Mouse (Mus musculus) urinary bladder, postnatal 36 days (tissue): ENCODE measurements around the gene Medag.

ENCODE experiments used
- DNase-seq, 2 experiments: peaks; one replicate each; pipeline ENCODE4 v3.0.0; 2022; ENCODE audit warnings: low spot score in 2 of 2, mixed read lengths in 1 of 2

Medag gene

DNA sequence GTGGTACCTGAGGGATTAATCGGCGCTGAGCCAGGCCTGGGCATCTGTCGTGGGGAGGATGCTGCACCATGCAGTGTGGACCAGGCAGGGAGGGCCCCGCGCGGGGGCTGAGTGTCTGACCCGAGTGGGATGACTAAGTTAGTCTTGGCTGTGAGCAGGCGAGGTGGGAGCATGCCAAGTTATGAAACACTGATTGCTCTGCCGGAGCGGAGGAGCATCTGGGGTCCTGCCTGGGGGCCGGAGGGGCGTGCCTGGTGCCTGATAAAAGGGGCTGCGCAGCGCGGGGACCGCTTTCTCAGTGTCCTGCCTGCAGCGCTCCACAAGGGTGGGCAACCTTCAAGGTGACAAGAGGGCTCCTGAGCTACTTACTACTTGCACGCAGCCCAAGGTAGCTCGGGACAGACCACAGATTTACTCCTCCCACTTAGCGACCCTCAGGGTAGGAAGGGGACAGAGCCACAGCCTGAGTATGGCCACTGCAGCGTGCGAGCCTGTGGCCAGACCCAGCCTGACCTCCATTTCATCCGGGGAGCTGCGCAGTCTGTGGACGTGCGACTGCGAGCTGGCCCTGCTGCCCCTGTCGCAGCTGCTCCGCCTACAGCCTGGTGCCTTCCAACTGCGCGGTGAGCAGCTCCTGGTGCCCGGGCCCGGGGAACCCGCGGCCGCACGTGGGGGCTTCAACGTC is at the start of gene Medag:
Medag (plus strand) TSS at position 241 of the 685 bp plus-strand sequence.
- peak; percentile 73 to 89 for DNase-seq

DNA sequence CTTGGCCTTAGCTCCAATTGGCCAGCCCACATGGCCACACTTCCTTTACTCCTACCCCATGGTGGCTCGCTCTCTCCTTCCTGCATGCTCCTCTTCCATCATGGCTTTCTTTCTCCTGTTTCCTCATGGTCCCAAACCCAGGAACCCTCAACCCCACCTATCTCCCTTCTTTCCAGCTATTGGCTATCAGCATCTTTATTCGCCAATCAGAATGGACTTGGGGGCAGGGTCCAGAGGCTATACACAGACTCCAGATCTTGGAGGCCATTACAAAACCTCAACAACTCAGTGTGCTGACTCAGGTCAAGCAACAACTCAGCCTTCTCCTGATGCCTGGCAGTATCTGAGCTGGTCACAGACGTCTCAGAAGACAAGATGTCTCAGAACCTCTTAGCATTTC is 48.9 kb upstream of the Medag start:
- DNase-seq, result no peak

DNA sequence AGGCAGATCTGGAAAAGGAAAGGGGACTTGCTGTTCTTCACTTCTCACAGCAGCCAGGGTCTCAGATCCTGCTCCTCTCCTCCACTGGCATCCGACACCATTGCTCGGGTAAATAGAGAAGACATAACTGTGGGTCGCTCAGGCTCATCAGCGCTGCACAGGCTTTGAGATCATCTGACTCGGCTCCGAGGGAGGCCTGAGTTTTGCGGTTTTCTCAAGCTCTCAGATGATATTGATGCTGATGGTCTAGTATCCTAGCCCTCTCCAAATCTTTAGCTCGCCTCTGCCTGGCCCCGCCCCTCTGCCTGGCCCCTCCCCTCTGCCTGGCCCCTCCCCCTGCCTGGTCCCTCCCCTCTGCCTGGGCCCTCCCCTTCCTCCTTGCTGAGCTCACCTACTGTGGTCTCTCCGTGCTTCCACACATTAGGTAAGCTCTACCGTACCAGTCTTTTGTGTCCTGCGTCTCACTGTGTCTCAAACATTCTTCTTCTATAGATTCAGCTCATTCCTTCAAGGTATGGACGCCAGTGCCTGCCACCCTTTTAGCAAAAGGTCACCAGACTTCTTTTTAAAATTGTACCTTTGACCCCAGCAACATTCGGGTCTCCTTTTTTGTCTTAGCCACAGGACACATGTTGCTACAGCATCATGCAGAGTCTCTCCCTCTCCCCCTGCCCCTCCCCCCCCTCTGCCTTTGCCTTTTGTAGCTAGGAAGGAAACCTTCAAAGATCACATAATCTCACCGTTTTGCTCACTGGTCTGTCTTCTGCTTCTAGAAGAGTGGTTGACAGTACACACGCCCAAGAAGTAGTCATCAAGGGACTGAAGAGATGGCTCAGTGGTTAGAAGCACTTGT is 47.4 kb upstream of the Medag start:
- DNase-seq, result no peak

DNA sequence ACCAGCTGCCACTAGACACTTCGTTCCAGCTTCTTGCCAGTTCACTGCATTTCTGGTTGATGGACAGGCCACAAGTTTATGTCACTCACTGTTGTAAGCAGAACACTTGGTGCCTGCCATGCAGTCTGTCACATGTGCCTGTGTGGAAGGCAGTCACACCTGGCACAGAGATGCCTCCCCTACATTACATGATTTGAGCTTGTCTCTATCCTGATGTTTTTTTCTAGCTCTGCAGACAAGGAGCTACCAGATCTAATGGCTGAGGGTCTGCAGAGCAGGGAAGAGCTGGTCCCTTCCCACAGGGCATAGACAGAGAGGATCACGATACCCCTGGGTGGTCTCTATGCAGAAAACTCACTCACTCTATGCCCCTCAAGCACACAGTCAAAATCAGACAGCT is 44.5 kb upstream of the Medag start:
- DNase-seq, result no peak

DNA sequence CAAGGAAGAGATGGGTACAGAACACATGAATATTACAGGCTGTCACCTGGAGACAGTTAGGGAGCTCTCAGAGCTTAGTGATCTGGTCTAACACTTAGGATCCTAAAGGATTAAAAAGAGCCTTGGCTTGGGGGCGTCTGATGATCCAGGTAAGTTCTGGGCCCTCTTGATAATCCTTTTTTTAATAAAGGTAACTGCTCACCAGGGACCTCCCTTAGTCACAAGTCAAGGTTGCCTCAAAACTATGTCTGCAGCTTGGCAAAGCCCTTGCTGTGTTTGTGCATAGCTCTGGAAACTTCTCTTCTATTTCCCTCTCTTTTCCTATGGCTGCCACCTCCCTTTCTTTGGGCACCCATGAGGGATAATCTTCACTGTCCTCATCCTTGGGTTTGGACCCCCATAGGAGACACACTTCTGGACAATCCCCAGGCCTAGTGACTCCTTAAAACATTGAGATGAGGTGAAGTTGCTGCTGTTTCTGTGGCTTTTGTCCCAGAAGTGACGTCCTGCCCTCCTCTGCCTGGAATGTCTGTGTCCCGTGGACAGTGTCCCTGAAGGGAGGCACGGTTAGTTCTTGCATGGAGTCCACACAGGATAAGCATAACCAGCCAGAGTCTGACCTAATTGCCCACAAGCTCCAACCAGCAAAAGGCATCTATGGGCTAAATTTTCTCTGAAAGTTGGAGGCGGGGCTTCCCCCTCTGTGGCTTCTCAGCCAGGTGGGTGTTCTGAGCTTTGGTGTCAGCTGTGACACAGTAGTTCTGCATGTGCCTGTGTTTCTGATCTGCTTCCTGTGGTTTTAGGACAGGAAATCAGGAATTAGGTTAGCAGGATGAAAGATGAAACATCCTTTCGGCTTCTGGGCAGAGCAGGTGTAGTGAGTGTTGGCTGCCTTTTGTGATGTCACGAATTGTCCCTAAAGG is 43.7 kb upstream of the Medag start:
- no peak for DNase-seq

DNA sequence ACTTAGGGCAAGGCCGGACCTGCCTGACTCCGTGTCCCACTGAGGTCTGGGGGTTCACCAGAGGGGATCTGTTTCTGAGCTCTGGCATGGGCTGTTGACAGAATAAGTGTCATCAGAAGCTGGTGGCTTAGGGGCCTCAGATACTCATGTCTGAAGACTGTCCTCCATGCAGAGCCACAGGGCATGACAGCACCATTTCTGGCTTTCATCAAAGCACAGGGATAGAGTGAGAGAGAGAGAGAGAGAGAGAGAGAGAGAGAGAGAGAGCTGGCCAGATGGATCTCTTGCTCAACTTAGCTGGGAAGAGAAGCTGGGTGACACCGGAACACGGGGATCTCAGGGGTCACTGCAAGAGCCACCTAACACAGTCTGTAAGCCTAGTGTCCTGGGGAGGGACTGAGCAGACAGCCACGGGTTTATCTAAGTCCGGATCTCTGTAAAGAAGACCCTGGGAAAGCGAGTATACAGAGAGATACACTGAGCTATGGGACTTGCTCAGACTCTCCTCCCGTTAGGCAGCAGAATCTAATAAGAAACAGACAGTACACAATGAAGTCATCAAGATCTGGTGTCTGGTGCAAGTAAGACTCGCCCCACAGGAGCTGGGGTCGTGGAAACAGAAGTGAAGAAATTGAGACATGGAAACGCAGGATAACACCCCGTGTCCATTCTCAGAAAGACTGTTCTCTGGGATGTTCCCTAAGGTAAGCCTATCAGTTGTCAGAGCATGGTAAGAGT is 42.8 kb upstream of the Medag start:
- DNase-seq, result no peak

DNA sequence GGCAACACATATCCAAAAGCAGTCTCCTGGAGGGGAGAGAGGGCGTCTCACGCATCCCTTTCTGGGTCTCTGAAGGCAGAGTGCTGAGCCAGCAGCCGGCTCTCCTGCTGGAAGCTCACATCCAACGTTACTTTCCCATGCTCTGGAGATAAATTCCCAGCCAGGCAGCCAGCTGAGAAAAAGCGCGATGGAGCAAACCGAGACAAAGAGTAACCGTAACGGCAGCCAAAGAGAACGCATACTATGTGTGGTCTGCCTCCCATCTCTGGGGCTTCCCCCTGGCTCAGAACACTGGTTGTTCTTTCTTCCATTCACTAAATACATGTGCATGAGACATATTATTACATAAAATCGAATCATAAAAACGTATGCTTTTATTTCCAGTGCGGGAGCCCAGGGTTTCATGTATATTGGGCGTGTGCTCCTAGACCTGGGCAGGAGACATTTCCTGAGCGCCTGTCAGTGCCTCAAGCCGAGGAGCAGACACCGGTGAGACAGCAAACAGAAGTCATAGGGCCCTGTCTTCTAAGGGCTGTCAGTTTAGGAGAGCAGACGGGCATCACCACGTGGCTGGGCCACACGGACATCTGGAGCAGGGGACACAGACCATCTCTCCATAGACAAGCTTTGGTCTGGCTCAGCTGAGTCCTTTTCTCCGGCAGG is 42.0 kb upstream of the Medag start:
- no peak for DNase-seq

DNA sequence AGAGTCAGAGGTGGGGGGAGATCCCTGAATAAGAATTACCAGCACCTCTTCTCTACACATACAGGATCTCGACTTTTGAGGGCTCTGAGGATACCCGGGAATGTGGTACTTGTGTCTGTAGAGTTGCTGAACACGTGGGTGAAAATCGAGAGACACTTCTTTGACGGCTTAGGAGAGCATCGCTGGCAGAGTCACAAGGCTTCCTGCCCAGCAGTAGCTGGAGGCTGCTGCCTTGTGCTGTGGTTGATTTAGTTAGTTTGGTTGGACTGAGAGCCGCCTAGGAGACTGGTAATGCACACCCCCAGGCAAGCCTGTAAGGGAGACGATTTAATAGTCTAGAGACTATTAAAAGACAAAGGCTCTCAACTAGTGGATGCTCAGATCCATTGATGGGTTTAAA is 39.5 kb upstream of the Medag start:
- no peak for DNase-seq

DNA sequence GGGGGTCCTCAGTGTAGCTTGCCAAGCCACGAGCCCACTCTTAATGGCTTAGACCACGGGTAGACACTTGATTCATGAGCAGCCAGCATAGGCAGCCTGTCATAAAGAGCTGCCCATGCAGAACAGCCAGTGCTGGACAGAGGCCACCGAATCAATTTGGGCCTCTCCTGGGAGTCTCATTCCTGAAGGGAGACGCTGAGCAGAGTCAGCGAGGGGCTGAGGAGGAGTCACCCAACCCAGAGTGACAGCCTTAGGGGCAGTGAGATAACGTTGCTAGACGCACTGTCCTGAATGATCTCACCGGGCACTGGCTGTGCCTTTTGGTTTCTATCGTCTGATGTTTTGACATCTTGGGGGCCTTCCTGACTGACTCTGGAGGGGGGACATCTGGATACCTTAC is 38.3 kb upstream of the Medag start:
- DNase-seq, result no peak

DNA sequence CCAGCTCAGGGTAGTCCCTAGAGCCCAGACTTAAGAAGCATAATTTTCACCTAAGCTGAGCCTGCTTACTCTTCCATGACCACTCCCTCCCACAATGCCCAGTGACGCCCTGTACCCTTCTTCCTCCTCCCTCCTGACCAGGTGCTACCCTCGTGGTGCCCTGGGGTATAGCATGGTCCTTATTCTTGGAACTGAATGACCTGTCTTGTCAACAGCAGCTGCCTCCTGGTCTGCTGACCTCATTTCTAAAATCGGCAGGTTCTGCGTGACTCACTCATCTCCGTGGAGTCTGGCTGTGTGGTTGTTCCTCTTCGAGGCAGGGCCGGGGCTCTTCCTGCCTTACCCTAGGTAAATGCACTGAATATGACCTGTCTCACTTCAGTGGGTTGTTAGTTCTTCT is 37.5 kb upstream of the Medag start:
- no peak for DNase-seq

DNA sequence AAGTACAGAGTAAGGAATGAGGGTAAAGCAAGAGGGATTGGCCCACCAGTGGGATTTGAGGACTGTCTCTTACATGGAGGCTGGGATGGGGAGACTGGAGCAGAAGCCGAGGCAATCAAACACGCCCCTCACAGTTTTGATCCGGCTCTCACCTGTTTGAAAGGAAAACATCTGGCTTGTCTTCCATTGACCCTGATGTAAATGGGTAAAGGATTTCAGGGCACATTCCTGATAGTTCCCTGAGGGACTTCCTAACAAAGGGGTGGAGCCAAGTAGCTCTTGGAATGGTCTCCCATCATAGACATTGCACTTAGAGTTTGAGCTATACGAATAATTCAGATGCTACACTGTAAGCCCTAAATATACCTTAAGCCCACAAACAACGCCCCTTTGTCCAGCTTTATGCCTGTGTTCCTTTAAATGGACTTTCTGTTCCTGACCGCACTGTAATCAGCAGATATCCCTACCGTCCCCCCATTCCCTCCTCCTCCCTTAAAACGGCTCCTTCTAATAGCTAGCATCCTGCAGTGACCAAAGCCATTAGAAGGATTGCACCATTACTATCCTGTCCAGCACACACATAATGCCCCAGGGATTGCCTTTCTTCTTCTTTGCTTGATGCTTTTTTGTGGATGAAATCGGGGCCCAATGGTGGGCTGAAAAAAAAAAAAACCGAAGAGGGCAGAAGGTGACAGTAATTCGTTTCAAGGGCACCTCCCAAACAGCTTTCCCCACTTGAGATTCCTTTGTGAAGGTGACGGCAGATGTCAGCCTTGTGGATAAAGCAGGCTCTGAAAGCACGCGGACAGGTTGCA is 36.3 kb upstream of the Medag start:
- DNase-seq, result no peak

DNA sequence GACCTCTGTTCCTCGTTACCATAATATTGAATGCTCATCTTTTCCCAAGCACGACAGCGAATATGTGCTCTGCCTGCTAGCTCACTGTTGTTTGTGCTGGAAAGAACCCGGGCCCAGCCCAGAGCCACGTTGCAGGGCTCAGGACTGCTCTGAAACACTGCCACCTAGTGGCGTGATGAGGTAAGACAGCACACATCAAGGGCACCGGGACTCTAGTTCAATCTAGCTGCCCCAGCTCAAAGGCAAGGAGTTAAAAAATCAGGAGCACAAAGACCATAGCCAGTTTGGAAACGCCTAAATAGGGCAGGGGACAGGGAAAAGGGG is 35.7 kb upstream of the Medag start:
- DNase-seq, result peak; percentile 69 to 86

DNA sequence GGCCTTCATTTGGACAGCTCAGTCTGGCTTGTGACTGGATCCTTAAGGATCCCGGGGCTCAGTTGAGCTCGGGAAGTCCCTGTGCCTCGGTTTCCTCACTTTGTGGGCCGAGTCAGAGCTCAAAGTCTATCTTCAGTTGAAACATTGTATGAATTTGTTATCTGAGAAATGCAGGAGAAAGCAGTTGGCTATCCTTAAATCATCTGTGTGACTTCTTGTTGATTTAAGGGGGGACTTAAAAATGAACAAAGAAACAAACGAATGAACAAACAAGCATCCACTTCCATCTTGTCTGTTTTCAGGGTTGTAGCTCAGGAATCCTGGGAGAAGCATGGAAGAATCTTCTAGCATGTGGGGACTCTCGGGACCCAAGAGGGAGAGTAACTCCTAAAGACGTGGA is 35.2 kb upstream of the Medag start:
- DNase-seq, result no peak

DNA sequence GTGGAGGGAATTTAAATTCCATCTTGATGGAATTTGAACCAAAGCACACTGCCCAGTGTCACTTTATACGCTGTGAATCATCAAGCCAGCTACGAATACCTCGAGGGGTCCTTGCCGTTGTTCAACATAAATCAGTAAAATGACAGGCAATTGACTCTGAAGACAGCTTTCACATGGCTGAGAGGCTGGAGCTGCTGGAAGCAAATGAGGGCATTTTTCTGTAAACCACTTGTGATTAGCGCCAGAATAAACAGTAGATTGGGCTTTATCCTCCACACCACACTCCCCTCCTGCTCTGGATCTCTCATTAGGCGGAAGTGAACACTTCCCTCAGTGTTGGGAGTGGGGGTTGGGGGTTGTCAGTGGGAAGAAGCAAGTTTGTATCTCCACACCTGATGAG is 34.3 kb upstream of the Medag start:
- no peak for DNase-seq

DNA sequence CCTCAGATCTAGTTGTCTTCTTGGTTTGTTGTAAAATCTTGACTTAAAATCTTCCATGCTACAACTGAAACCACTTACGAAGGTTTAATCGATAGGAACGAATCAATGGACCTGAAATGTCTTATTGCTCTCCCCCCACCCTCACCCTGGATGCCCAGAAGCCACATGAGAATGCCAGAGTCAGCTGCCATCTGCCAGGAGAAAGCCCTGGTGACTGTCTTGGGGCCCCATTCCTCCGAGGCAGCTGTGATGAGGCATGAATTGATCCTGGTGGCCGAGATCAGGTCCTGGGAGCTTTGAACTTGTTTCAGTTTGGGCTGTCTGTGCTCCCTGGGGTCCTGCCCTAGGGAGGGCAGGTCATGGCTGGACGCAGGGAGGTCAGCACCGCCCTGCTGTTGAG is 33.0 kb upstream of the Medag start:
- no peak for DNase-seq

DNA sequence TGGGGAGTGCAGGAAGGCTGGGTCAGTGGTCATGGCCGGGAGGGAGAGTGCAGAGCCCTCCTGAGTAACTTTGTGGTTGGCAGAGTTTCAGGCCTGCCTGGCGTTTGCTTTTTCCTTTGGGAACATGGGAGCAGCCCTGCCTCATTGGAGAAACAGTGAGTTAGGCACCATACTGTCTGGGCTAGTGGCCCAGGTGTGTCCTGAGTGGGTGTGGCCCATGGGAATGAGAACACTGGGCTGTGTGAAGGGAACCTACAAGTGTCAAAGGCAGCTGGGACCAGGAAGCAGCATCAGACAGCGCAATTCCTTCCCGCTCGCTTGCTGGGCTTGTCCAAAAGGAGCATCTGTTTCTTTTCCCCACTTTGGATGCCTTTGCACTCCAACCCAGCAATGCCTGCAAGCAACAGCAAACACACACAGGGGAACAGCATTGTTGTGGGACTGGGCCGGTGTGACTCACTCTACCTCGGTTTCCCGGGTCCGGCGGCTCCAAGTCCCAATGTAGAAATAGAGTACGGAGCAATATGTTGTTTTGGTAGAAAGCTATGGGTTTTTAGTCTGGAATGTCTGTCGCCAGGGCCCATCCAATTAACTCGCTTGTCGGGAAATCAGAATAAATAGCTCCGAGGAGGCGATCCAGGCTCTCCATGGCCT is 32.3 kb upstream of the Medag start:
- no peak for DNase-seq

DNA sequence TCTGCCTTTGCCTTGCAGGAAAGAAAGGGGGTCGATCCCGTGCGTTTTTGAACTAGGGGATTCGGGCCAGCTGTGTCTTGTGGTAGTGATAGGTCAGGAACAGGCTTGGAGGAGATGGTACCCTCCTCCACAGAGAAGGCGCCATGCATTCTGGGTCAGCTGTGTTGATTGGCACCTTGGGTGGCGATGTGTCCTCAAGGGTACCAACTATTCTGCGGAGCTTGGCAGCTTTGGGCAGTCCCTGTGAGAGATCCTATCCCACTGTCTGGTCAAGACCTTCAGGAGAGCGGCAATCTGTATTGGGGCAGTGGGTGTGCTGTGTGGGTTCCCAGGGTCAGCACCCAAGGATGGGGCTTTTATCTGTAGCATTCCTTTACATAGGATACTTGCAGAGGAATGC is 31.7 kb upstream of the Medag start:
- no peak for DNase-seq

DNA sequence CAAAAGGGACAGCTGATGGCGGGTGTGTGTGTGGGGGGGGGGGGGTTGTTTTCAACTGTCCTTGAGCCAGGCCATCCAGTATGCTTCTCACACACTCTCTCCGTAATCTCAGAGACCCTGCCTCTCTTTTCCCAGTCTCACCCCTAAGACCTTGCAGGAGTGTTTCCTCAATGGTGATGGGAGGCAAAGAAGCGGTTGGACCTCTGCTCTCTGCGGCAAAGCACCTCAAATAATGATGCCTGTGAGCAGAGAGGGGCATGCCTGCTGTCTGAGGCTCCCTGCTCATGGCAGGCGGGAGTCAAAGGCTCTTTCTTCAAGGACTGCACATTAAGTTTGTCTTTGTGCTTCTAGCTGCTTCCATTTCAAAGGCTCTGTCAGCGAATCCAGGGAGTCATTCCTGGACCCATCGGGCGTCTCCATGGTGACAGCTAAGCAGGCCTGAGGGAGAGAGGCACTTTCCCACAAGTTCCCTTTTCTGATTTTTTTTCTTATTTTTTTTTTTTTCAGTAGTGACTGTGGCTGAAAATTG is 31.1 kb upstream of the Medag start:
- DNase-seq, result no peak

DNA sequence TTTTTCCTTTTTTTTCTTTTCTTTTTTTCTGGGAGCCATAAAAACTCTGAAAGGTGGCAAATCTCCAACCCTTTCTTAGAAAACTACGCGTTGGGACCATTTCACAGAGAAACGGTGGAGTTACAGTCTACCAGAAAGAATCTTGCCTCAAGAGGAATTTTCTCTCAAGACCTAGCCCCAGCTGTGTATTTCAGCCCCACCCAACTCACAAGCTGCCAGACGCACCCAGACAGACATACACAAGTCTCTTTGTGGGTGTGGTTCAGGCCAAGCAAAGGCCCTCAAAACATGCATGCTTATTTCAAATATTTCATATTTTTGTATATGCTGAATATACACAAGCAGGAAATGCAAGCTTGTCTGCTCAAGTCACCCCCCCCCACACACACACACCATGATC is 29.6 kb upstream of the Medag start:
- DNase-seq, result peak in 1 of 2 experiments; percentile 37

DNA sequence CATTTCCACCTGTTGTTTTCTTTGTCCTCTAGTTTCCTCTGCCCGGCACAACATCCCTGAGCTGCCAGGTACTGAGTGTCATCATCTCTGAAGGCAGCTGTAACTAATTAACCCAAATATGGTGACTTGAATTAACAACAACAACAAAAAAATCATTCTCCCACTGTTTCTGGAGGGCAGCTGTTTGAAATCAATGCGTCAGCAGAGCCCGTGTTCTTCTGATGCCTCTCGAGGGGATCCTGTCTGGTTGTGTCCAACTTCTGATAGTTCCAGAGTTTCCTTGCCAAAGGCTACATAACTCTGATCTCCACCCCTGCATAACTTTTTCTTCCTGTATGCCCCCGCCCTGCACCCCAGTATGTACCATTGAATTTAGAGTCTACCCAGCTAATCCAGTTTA is 28.9 kb upstream of the Medag start:
- DNase-seq, result no peak
